Mouse (Mus musculus) forebrain, embryonic 11.5 days (tissue): ENCODE measurements around the gene Tmem143. TPM values are rescaled to one million over a fixed set of nuclear protein-coding genes. Genes with fewer than 3 reads are reported as not detected.
"Not testable (repeated sequence)": the region's sequence is repeated elsewhere in the genome, so short reads cannot be mapped to it uniquely, and the experiment has no call there.

Experiments used
- ATAC-seq: fragments of 200-750 bp; cut with Nextera tagmentation; replicated peaks from 2 replicates; pipeline ENCODE4 v1.8.0; 2017; ENCODE audit warnings: moderate TSS enrichment; ENCODE audit not compliant: low FRiP score
- DNase-seq: peaks from one replicate; pipeline ENCODE4 v3.0.0-alpha.2; 2017; ENCODE audit warnings: low spot score
- H3K27ac ChIP-seq: fragments of 300-500 bp; sonication (generic); 2 replicates; pipeline ENCODE4 v1.5.1; 2014; ENCODE audit warnings: low read depth, low read length
- H3K27me3 ChIP-seq: fragments of 300-500 bp; sonication (generic); 2 replicates; pipeline ENCODE4 v1.6.1; 2014; ENCODE audit warnings: mild to moderate bottlenecking, low read length, mixed read lengths; ENCODE audit not compliant: control insufficient read depth, insufficient read depth
- H3K36me3 ChIP-seq: fragments of 300-500 bp; sonication (generic); 2 replicates; pipeline ENCODE4 v1.6.1; 2014; ENCODE audit warnings: mild to moderate bottlenecking, low read length, moderate library complexity, mixed read lengths; ENCODE audit not compliant: control insufficient read depth, insufficient read depth
- H3K4me1 ChIP-seq: fragments of 300-500 bp; sonication (generic); replicated peaks from 2 replicates; pipeline ENCODE4 v1.6.1; 2014; ENCODE audit warnings: low read length, mixed read lengths; ENCODE audit not compliant: control insufficient read depth, insufficient read depth
- H3K4me2 ChIP-seq: fragments of 300-500 bp; sonication (generic); 2 replicates; pipeline ENCODE4 v1.6.1; 2014; ENCODE audit warnings: low read depth, mild to moderate bottlenecking, low read length, moderate library complexity, mixed read lengths; ENCODE audit not compliant: severe bottlenecking
- H3K4me3 ChIP-seq: fragments of 300-500 bp; sonication (generic); 2 replicates; pipeline ENCODE4 v1.5.1; 2014; ENCODE audit warnings: low read depth, low read length
- H3K9ac ChIP-seq: fragments of 300-500 bp; sonication (generic); 2 replicates; pipeline ENCODE4 v1.6.1; 2014; ENCODE audit warnings: low read length
- H3K9me3 ChIP-seq: fragments of 300-500 bp; sonication (generic); 2 replicates; pipeline ENCODE4 v1.6.1; 2016; ENCODE audit warnings: low read length, mixed read lengths; ENCODE audit not compliant: control insufficient read depth
- WGBS: fragments of 180-500 bp; shearing (Covaris S2); extraction: QIAGEN DNeasy Blood & Tissue Kit; methylation state at CpG from one replicate; pipeline ENCODE4 v1.1.7; 2014; 5-methylcytosine and 5-hydroxymethylcytosine counted together
- polyA plus RNA-seq: library from polyadenylated mRNA; unstranded; fragments of >200 nt; fragmentation: Nextera tagmentation; extraction: Ambion mirVana; gene quantifications from 2 replicates; pipeline ENCODE4 v1.2.1, GENCODE M21; 2014

Gene Tmem143
- polyA plus RNA-seq, 1 experiment from 2014 or later = 2.6 TPM

DNA sequence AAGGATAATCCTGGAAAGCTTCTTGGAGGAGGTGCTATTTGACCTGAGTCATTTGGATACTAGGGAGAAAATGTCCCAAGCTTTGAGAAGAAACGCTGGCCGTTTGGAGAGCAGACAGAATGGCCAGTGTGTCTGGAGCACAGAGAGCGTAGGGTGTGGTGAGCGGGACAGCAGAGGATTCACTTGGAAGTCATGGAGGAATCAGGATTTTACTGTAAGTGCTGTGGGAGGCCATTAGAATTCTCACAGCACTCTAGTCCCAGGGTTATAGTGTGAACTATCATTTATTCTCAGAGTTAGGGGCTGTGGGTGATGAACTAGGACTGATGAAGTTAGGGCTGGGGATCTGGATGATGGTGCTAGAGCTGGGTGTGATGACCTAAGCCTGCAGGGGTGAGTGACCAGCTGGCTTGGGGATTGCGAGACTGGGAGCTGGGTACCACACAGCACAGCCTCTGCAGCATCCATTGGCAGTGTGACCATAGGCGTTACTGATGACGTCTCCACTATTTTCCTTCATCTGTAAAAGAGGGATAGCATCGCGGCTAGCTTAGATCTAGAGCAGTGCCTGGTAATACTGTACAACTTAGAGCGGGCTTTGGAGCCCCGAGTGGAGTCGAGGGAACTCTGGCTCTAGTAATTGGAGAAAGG, 25.3 kb downstream of the Tmem143 start:
- Histone ChIP-seq H3K9me3 (no peaks in the 10 kb centered on the region; the same call in 1 of the 2 replicates), H3K4me2 (peak overlapping the region; percentile 71; the same call in 1 of the 2 replicates), H3K27ac (no peak overlapping the region), H3K36me3 (no peaks in the 10 kb centered on the region), H3K4me1 (peaks cover 4% of the 10 kb centered on the region), H3K27me3 (0 out of 2 replicates have a peak, but pooled peaks cover 2% of the 10 kb centered on the region), H3K9ac (peak overlapping the region; percentile 44; the same call in 1 of the 2 replicates), H3K4me3 (no peak overlapping the region)
- DNase-seq = no peak
- ATAC-seq = no peak
- WGBS = 87% methylated on average over 12 of the region's 12 CpGs

DNA sequence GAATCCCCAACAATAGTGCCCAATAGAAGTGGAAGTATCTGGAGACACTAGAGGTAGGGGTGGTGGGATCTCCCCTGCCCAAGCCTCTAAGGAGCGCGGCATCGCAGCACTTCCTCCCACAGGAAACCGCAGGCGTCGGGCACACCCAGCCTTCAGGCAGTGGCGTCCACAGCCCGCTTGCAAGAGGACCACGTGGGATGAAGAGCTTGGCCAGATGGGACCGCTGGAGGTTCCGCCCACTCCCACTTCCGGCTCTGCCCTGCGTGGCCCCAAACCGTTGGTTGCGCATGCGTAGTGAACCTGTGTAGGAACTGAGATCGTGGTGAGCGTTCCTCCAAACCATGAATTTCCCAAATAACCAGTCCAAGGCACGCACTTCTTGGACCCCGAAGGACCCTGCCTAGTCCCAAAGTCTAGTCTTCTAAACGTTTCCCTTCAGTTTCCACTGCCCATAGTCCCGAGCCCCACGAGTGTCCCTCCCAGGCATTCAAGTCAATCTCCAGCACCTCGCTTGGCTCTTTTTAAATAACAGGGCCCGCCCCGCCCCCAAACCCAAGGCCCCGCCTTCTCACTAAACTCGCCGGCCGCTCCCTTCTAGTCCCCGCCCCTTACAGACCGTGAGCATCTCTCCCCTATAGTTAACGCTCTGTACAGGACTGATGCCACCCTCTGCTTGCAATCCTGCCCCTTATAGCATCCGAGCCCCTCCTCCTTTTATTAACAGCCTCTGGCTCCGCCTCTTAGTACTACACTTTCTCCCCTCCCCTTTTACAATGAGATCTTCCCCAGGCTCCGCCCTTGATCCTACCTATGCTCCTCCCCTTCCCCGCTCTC, 26.4 kb downstream of the Tmem143 start:
- Histone ChIP-seq H3K27me3 (0 out of 2 replicates have a peak, but pooled peaks cover 2% of the 10 kb centered on the region), H3K4me1 (no peaks in the 10 kb centered on the region), H3K36me3 (no peaks in the 10 kb centered on the region), H3K4me3 (peak overlapping the region; percentile 39), H3K9ac (peak overlapping the region; percentile 48), H3K4me2 (peak overlapping the region; percentile 71), H3K9me3 (no peaks in the 10 kb centered on the region; the same call in 1 of the 2 replicates), H3K27ac (peak overlapping the region; percentile 72)
- 1% methylated on average over 37 of the region's 37 CpGs for WGBS
- ATAC-seq (peak; percentile 90), DNase-seq (peak; percentile 94)

GRCm38 (mm10) chr7:45923762-45924428, 27.2 kb downstream of the Tmem143 start, which contains the start of gene Ccdc114:
Gene Ccdc114 (plus strand): TSS chr7:45924072.
- peak within 1 kb of the TSS; percentile 39 for H3K4me3 ChIP-seq
- no peaks in the 10 kb centered on the region for H3K36me3 ChIP-seq
- H3K9me3 ChIP-seq = no peaks in the 10 kb centered on the region; the same call in 1 of the 2 replicates
- ATAC-seq (peak; percentile 52), DNase-seq (no peak)
- H3K27me3 ChIP-seq = 0 out of 2 replicates have a peak, but pooled peaks cover 2% of the 10 kb centered on the region
- H3K4me1 ChIP-seq = no peaks in the 10 kb centered on the region
- peak within 1 kb of the TSS; percentile 71 for H3K4me2 ChIP-seq
- H3K27ac ChIP-seq = peak within 1 kb of the TSS; percentile 72
- peak within 1 kb of the TSS; percentile 48 for H3K9ac ChIP-seq
- 5% methylated on average over 24 of the region's 24 CpGs for WGBS

- DNase-seq = no peak
Measured at GRCm38 (mm10) chr7:45924429-45924816, 27.7 kb downstream of the Tmem143 start.

DNA sequence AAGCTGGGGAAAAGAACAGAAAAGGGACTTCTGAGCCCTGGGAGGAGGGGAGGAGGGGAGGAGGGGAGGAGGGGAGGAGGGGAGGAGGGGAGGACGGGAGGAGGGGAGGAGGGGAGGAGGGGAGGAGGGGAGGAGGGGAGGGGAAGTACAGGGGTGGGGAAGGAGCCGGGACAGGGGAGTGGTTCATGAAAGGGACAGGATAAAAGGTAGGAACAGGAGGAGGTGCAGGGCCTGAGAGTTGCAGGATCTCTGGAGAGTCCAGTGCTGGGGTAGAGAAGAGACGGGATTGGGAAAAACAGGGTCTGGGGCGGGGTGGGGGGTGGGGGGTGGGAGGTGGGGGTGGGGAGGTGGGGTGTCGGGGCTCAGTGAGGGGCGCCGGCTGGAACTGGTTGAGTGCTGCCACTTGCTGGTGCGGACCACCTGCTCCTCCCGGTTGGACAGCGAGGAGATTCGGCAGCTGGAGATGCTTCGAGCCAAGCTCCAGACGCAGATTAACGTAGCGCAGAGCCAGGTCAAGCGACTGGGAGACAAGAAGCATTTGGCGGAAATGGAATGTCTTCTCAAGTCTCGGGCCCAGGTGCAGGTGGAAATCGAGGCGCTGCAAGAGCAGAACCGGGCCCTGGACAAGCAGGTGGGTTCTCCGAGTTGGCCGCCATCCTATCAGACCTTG, 32.0 kb downstream of the Tmem143 start:
- no peaks in the 10 kb centered on the region for H3K36me3 ChIP-seq
- ATAC-seq (no peak), DNase-seq (no peak)
- no peaks in the 10 kb centered on the region for H3K4me1 ChIP-seq
- no peak overlapping the region for H3K27ac ChIP-seq
- 0 out of 2 replicates have a peak overlapping the region, but pooled peaks have one; percentile 15 for H3K4me2 ChIP-seq
- no peak overlapping the region for H3K4me3 ChIP-seq
- H3K27me3 ChIP-seq = 0 out of 2 replicates have a peak, but pooled peaks cover 2% of the 10 kb centered on the region
- no peaks in the 10 kb centered on the region; the same call in 1 of the 2 replicates for H3K9me3 ChIP-seq
- no peak overlapping the region for H3K9ac ChIP-seq
- 7% methylated on average over 21 of the region's 23 CpGs for WGBS

More at GRCm38 (mm10) chr7:45924429-45924816, 27.7 kb downstream of the Tmem143 start:
- WGBS = 8% methylated on average over 14 of the region's 14 CpGs
- H3K4me3 ChIP-seq = 0 out of 2 replicates have a peak overlapping the region, but pooled peaks have one; percentile 39
- no peaks in the 10 kb centered on the region for H3K4me1 ChIP-seq
- 0 out of 2 replicates have a peak, but pooled peaks cover 2% of the 10 kb centered on the region for H3K27me3 ChIP-seq
- no peaks in the 10 kb centered on the region for H3K36me3 ChIP-seq
- no peaks in the 10 kb centered on the region; the same call in 1 of the 2 replicates for H3K9me3 ChIP-seq
- H3K9ac ChIP-seq = peak overlapping the region; percentile 1; the same call in 1 of the 2 replicates
- H3K27ac ChIP-seq = no peak overlapping the region
- peak overlapping the region; percentile 71; the same call in 1 of the 2 replicates for H3K4me2 ChIP-seq
- no peak for ATAC-seq

DNA sequence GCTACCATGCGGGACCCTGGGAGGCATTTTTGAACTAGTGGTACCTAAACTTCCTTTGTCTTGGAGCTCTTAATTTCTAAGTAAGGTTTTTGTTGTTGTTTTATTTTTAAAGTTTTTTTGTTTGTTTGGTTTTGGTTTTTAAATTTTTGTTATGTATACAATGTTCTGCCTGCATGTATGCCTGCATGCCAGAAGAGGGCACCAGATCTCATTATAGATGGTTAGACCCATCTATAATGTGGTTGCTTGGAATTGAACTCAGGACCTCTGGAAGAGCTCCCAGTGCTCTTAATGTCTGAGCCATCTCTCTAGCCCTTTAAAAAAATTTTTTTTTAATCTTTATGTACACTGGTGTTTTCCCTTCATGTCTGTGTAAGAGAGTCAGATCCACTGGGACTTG, 32.9 kb downstream of the Tmem143 start:
- Histone ChIP-seq H3K36me3 (no peaks in the 10 kb centered on the region), H3K4me1 (no peaks in the 10 kb centered on the region), H3K4me3 (no peak overlapping the region), H3K9me3 (no peaks in the 10 kb centered on the region; the same call in 1 of the 2 replicates), H3K4me2 (no peak overlapping the region), H3K27ac (no peak overlapping the region), H3K27me3 (no peaks in the 10 kb centered on the region), H3K9ac (no peak overlapping the region)
- no peak for ATAC-seq
- 78% methylated on average over 1 of the region's 1 CpGs for WGBS
- no peak for DNase-seq

GRCm38 (mm10) chr7:45933766-45934165, 37.0 kb downstream of the Tmem143 start:
- not testable (repeated sequence) for H3K4me2 ChIP-seq, H3K27ac ChIP-seq, H3K9me3 ChIP-seq, H3K4me1 ChIP-seq, H3K36me3 ChIP-seq, DNase-seq, H3K9ac ChIP-seq, ATAC-seq, H3K27me3 ChIP-seq, H3K4me3 ChIP-seq
- 97% methylated on average over 12 of the region's 12 CpGs for WGBS
